Mouse (Mus musculus) intestine, embryonic 15.5 days (tissue): ENCODE data around the gene Il4ra. TPM values are rescaled to one million over a fixed set of nuclear protein-coding genes. Genes with fewer than 3 reads are reported as not detected.

Experiments
- ATAC-seq: fragments of 200-750 bp; cut with Nextera tagmentation; 2 replicates; pipeline ENCODE4 v1.8.0; 2017; ENCODE audit warnings: moderate TSS enrichment, moderate library complexity
- H3K27ac ChIP-seq: fragments of 300-500 bp; sonication (generic); 2 replicates; pipeline ENCODE4 v1.5.1; 2015; ENCODE audit warnings: mild to moderate bottlenecking, inconsistent platforms
- H3K27me3 ChIP-seq: fragments of 300-500 bp; sonication (generic); replicated peaks from 2 replicates; pipeline ENCODE4 v1.6.1; 2015; ENCODE audit warnings: inconsistent platforms
- H3K36me3 ChIP-seq: fragments of 300-500 bp; sonication (generic); 2 replicates; pipeline ENCODE4 v1.6.1; 2015; ENCODE audit warnings: inconsistent platforms
- H3K4me1 ChIP-seq: fragments of 300-500 bp; sonication (generic); replicated peaks from 2 replicates; pipeline ENCODE4 v1.6.1; 2015; ENCODE audit warnings: inconsistent platforms
- H3K4me2 ChIP-seq: fragments of 300-500 bp; sonication (generic); replicated peaks from 2 replicates; pipeline ENCODE4 v1.6.1; 2015; ENCODE audit warnings: mild to moderate bottlenecking, inconsistent platforms
- H3K4me3 ChIP-seq: fragments of 300-500 bp; sonication (generic); replicated peaks from 2 replicates; pipeline ENCODE4 v1.5.1; 2015; ENCODE audit warnings: inconsistent platforms
- H3K9ac ChIP-seq: fragments of 300-500 bp; sonication (generic); 2 replicates; pipeline ENCODE4 v1.6.1; 2015; ENCODE audit warnings: inconsistent platforms
- H3K9me3 ChIP-seq: fragments of 300-500 bp; sonication (generic); 2 replicates; pipeline ENCODE4 v1.6.1; 2016; ENCODE audit warnings: inconsistent platforms
- WGBS: fragments of 180-500 bp; shearing (Covaris S2); methylation state at CpG from one replicate; pipeline ENCODE4 v1.1.7; 2015; 5-methylcytosine and 5-hydroxymethylcytosine counted together
- polyA plus RNA-seq: library from polyadenylated mRNA; unstranded; fragments of >200 nt; fragmentation: Nextera tagmentation; extraction: Ambion mirVana; gene quantifications from 2 replicates; pipeline ENCODE4 v1.2.1, GENCODE M21; 2015

Gene Il4ra
- polyA plus RNA-seq, 1 experiment from 2014 or later: 10.4 TPM

DNA sequence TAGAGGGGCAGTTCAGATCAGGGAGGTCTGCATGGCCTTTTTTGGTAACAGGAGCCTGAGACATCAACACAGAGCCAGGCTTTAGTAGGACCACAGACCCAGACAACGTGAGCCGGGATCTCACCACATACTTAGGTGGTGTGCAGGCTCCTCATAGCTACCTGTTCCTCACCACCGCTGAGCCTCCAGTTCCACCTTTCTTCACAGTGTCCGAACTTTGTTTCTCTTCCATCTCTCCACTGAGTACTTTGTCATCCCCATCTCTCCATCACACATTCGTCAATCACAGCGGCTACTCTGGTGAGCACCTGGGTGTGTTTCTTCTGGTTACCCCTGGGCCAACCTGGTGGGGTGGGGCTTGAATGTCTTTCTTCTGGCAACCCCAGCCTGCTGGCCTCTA lies 24.7 kb upstream of the Il4ra start:
- H3K9me3 ChIP-seq: no peaks in the 10 kb centered on the region
- no peak for ATAC-seq
- H3K4me3 ChIP-seq: no peak overlapping the region
- H3K9ac ChIP-seq: no peak overlapping the region
- no peaks in the 10 kb centered on the region for H3K4me1 ChIP-seq
- no peak overlapping the region for H3K27ac ChIP-seq
- H3K4me2 ChIP-seq: no peak overlapping the region
- H3K27me3 ChIP-seq: no peaks in the 10 kb centered on the region
- no peaks in the 10 kb centered on the region for H3K36me3 ChIP-seq
- 88% methylated on average over 6 of the region's 6 CpGs for WGBS

DNA sequence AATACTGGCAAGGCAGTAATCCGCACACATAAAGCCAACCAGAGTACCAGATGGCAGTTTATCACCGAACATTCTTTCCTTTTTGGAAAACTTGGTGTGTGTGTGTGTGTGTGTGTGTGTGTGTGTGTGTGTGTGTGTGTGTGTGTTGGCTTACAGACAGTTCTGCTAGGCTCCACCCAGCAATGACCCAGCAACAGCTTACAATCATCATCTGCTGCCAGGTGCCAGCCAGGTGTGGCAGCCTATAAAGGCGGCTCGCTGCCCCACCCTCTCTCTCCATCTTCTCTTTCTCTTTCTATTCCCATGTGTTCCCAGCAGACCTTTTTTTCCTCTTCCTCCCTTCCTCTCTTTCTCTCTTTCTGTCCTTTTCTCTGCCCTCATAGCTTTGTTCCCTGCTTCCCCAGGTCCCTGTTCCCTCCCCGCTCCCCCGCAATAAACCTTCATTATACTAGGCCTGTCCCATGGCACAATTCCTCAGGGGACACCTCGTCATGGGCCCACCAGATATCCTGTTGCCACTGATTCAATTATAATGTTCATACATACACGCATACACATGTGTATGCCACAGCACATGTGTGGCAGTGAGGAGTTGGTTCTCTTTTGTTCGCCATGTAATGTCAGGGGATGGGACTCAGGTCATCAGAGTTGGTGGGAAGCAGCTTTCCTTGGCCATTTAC lies 23.9 kb upstream of the Il4ra start:
- no peak; the same call in 1 of the 2 replicates for ATAC-seq

DNA sequence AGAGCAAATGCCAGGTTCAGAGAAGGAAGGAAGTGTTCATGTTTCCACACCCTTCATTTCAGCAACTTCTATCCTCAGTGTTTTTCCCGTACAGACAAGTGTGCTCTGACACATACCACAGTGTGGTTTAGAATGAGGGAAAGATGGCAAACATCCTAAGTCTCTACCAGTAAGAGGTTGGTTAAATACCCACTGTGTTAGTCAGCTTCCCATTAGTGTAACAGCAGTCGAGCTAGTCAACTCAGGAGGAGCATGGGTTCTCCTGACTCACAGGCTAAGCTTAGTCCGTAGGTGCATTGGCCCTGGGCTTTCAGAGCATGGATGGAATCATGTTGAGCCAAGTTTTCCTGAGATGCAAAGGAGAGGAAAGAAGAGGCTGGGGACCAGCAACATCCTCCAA lies 12.6 kb upstream of the Il4ra start:
- Histone ChIP-seq H3K4me1 (no peaks in the 10 kb centered on the region), H3K9me3 (no peaks in the 10 kb centered on the region), H3K27ac (no peak overlapping the region), H3K9ac (no peak overlapping the region), H3K36me3 (no peaks in the 10 kb centered on the region), H3K4me2 (no peak overlapping the region), H3K27me3 (no peaks in the 10 kb centered on the region), H3K4me3 (no peak overlapping the region)
- WGBS: 88% methylated on average over 3 of the region's 3 CpGs
- ATAC-seq: no peak

More for the DNA sequence above, 23.9 kb upstream of the Il4ra start:
- no peaks in the 10 kb centered on the region for H3K4me1 ChIP-seq
- H3K27me3 ChIP-seq: no peaks in the 10 kb centered on the region
- H3K4me2 ChIP-seq: no peak overlapping the region
- H3K9me3 ChIP-seq: no peaks in the 10 kb centered on the region
- H3K36me3 ChIP-seq: no peaks in the 10 kb centered on the region
- WGBS: 82% methylated on average over 9 of the region's 9 CpGs
- H3K4me3 ChIP-seq: no peak overlapping the region
- no peak overlapping the region for H3K27ac ChIP-seq
- H3K9ac ChIP-seq: no peak overlapping the region

DNA sequence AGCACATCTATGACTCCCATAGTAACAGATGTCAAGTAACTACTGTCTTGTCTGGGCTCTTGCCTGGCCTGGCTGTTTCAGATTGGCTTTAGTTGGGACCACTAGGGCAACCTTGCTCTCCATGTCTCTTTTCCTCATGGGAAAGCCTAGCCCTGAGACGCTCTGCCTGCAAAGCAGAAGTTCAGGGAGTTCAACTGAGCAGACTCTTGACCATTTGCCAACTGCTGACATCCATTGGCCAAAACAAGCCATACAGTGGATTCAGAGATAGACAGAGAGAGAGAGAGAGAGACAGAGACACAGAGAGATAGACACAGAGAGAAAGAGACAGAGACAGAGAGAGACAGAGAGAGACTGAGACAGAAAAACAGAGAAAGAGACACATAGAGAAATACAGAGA lies 10.9 kb upstream of the Il4ra start:
- H3K36me3 ChIP-seq: no peaks in the 10 kb centered on the region
- no peak overlapping the region for H3K27ac ChIP-seq
- H3K4me3 ChIP-seq: no peak overlapping the region
- 90% methylated on average over 1 of the region's 1 CpGs for WGBS
- H3K4me1 ChIP-seq: no peaks in the 10 kb centered on the region
- H3K27me3 ChIP-seq: no peaks in the 10 kb centered on the region
- ATAC-seq: no peak
- no peak overlapping the region for H3K9ac ChIP-seq
- H3K9me3 ChIP-seq: no peaks in the 10 kb centered on the region
- H3K4me2 ChIP-seq: no peak overlapping the region

DNA sequence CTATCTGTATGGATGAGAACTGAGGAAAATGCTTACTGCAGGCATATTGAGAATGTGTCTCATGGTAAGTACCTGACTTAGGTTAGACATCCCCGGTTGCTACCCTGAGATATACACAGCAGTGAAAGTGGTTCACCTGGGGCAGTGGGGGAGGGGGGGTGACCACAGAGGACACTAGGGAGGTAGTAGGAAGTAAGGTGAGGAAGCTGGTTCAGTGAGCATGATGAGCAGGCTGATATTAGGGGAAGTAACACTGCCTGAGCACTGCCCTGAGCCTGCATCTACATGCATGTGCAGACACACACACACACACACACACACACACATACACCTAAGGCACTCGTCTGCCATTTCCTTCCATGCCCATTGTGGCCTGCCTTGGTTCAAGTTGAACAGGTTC lies 10.1 kb upstream of the Il4ra start:
- no peak overlapping the region for H3K4me3 ChIP-seq
- H3K4me2 ChIP-seq: no peak overlapping the region
- H3K27ac ChIP-seq: no peak overlapping the region
- H3K36me3 ChIP-seq: no peaks in the 10 kb centered on the region
- no peaks in the 10 kb centered on the region for H3K4me1 ChIP-seq
- no peaks in the 10 kb centered on the region for H3K27me3 ChIP-seq
- no peak for ATAC-seq
- no peak overlapping the region for H3K9ac ChIP-seq
- 80% methylated on average over 2 of the region's 2 CpGs for WGBS
- no peaks in the 10 kb centered on the region for H3K9me3 ChIP-seq

DNA sequence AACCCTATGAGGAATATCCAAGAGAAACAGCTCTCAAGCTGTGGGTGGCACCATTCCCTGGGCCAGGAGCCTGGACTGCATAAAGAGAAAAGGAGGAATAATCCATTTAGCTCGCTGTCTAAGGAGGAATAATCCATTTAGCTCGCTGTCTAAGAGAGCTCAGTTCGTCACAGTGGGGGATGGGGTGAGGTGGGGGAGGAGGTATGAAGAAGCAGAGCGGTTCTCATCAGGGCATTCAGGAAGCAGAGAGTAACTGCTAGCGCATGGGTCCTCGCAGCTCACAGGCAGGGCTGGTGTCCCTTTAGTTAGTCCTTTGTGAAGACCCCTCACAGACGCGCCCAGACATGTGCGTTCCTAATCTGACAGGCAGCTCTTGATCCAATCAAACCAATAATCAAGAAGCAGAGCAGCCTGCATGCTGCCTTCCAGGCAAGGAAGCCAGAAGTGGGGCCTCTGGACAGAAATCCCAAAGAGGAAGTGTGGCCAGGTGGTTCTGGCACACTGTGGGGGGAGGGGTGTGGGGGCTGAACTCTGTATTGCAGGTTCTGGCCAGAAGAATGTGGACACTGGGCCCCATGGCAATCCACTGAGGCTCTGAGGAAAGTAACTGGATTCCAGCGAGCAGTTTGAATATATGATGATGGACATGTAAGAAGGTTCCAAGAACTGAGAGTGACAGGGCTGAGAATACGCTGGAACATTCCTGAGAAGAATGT lies 9.4 kb upstream of the Il4ra start:
- Histone ChIP-seq H3K27ac (no peak overlapping the region), H3K27me3 (no peaks in the 10 kb centered on the region), H3K9ac (no peak overlapping the region), H3K9me3 (no peaks in the 10 kb centered on the region), H3K36me3 (no peaks in the 10 kb centered on the region), H3K4me3 (no peak overlapping the region), H3K4me1 (no peaks in the 10 kb centered on the region), H3K4me2 (no peak overlapping the region)
- WGBS: 66% methylated on average over 11 of the region's 11 CpGs
- ATAC-seq: no peak

DNA sequence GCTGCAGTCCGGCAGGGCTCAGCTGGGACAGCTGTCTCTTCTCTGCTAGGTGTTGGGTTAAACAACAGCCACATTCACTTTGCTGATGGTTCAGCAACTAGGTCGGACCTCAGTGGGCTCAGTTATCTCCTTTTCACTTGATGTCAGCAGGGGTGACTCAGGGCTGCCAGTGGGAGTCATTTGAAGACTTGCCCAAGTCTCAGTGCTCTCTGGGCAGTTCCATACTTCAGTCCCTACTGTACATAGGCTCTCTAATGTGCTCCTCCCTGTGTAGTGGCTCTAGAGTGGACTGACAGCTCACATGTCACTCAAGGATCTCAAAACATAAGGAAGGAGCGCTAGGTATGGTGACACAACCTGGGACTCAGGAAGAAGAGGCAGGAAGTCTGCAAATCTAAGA lies 8.4 kb upstream of the Il4ra start:
- H3K4me1 ChIP-seq: no peaks in the 10 kb centered on the region
- WGBS: 63% methylated on average over 3 of the region's 3 CpGs
- no peaks in the 10 kb centered on the region for H3K27me3 ChIP-seq
- H3K4me3 ChIP-seq: no peak overlapping the region
- H3K27ac ChIP-seq: no peak overlapping the region
- H3K36me3 ChIP-seq: no peaks in the 10 kb centered on the region
- no peaks in the 10 kb centered on the region for H3K9me3 ChIP-seq
- no peak overlapping the region for H3K4me2 ChIP-seq
- no peak overlapping the region for H3K9ac ChIP-seq
- ATAC-seq: no peak

DNA sequence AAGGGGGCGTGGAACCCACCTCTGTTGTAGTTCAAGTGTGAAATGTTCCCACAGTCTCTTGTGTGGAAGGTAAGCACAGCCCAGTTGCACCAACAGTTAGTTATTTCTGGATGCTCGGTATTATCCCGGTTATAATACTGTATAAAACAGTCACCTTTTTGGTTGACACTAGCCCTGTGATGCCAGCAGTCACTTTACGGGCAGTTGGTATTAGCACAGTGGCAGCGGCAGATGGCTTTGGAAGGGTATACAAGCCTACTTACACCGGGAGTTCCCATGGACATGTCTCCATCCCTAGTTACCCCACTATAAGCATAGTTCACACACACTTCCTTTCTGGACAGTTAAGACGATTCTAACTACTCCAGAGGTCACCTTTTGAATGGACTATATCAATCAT lies 6.6 kb upstream of the Il4ra start:
- Histone ChIP-seq H3K27ac (no peak overlapping the region), H3K4me3 (no peak overlapping the region), H3K36me3 (no peaks in the 10 kb centered on the region), H3K4me1 (0 out of 2 replicates have a peak, but pooled peaks cover 5% of the 10 kb centered on the region), H3K27me3 (no peaks in the 10 kb centered on the region), H3K9ac (no peak overlapping the region), H3K4me2 (no peak overlapping the region), H3K9me3 (no peaks in the 10 kb centered on the region)
- ATAC-seq: no peak
- 90% methylated on average over 7 of the region's 7 CpGs for WGBS

DNA sequence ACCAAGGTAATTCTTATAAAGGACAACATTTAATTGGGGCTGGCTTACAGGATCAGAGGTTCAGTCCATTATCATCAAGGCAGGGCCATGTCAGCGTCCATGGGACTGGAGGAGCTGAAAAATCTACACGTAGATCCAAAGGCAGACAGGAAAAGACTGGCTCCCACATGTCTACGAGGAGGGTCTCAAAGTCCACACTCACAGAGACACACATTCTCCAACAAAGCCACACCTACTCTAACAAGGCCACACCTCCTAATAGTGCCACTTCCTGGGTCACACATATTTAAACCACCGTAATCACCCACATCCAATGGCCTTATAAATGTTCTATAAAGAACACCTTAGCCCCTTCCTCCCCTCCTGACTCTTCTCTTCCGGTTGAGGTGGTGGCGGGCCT lies 5.2 kb upstream of the Il4ra start:
- 74% methylated on average over 6 of the region's 6 CpGs for WGBS
- H3K36me3 ChIP-seq: no peaks in the 10 kb centered on the region
- no peaks in the 10 kb centered on the region for H3K27me3 ChIP-seq
- no peak overlapping the region for H3K27ac ChIP-seq
- no peaks in the 10 kb centered on the region for H3K9me3 ChIP-seq
- H3K4me3 ChIP-seq: no peak overlapping the region
- H3K4me1 ChIP-seq: peaks cover 12% of the 10 kb centered on the region; the same call in 1 of the 2 replicates
- ATAC-seq: peak; percentile 54
- H3K9ac ChIP-seq: no peak overlapping the region
- no peak overlapping the region for H3K4me2 ChIP-seq

DNA sequence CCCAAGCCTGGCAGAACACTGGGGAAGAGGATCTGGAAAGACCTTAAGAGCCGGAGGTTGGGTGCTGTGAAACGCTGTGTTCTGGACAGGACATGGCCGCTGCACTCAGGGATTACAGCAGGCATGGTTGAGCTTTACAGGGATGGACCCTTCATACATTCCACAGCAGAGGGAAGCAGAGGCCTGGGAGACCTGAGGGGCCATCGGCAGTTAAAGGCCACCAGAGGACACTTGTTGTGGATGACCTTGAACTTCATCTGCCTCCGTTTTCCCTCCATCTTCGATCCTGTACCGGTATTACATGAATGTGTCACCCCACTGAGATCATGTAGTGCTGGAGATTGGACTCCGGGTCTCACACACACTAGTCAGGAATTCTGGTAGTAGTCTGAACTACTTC lies 2.0 kb upstream of the Il4ra start:
- no peaks in the 10 kb centered on the region for H3K27me3 ChIP-seq
- H3K36me3 ChIP-seq: no peaks in the 10 kb centered on the region
- H3K4me2 ChIP-seq: no peak overlapping the region
- H3K4me3 ChIP-seq: no peak overlapping the region
- peaks cover 35% of the 10 kb centered on the region; the same call in 1 of the 2 replicates for H3K4me1 ChIP-seq
- ATAC-seq: no peak
- 81% methylated on average over 8 of the region's 8 CpGs for WGBS
- no peak overlapping the region for H3K27ac ChIP-seq
- H3K9me3 ChIP-seq: no peaks in the 10 kb centered on the region
- H3K9ac ChIP-seq: peak overlapping the region; percentile 13; the same call in 1 of the 2 replicates

- WGBS: 73% methylated on average over 6 of the region's 6 CpGs
- no peak overlapping the region for H3K27ac ChIP-seq
- no peak overlapping the region for H3K9ac ChIP-seq
- no peaks in the 10 kb centered on the region for H3K27me3 ChIP-seq
- no peak for ATAC-seq
- no peak overlapping the region for H3K4me2 ChIP-seq
- no peaks in the 10 kb centered on the region for H3K9me3 ChIP-seq
- no peak overlapping the region for H3K4me3 ChIP-seq
- peaks cover 35% of the 10 kb centered on the region; the same call in 1 of the 2 replicates for H3K4me1 ChIP-seq
- no peaks in the 10 kb centered on the region for H3K36me3 ChIP-seq
Measured at GRCm38 (mm10) chr7:125550881-125551381, 989 bp upstream of the Il4ra start.

- Histone ChIP-seq H3K36me3 (no peaks in the 10 kb centered on the region), H3K4me1 (peaks cover 40% of the 10 kb centered on the region; the same call in 1 of the 2 replicates), H3K27ac (no peak overlapping the region), H3K27me3 (no peaks in the 10 kb centered on the region), H3K9me3 (no peaks in the 10 kb centered on the region), H3K4me2 (peak overlapping the region; percentile 86), H3K4me3 (peak overlapping the region; percentile 59), H3K9ac (peak overlapping the region; percentile 75)
- no peak for ATAC-seq
- WGBS: 78% methylated on average over 11 of the region's 11 CpGs
Measured at GRCm38 (mm10) chr7:125552851-125553555, 1.1 kb downstream of the Il4ra start.
